Mouse (Mus musculus) forebrain, postnatal 0 days (tissue): ENCODE results near the gene Timm44. TPM values are rescaled to one million over a fixed set of nuclear protein-coding genes. Genes with fewer than 3 reads are reported as not detected.

ENCODE experiments used
- ATAC-seq: fragments of 200-750 bp; cut with Nextera tagmentation; 2 replicates; pipeline ENCODE4 v1.8.0; 2017; ENCODE audit warnings: mild to moderate bottlenecking, moderate library complexity
- DNase-seq: peaks from one replicate; pipeline ENCODE4 v3.0.0-alpha.2; 2015
- H3K27ac ChIP-seq: fragments of 300-500 bp; sonication (generic); 2 replicates; pipeline ENCODE4 v1.5.1; 2014; ENCODE audit warnings: low read depth, mild to moderate bottlenecking, antibody characterized with exemption, low read length, moderate library complexity, mixed read lengths
- H3K27me3 ChIP-seq: fragments of 300-500 bp; sonication (generic); 2 replicates; pipeline ENCODE4 v1.6.1; 2014; ENCODE audit warnings: mild to moderate bottlenecking, low read length, mixed read lengths; ENCODE audit not compliant: insufficient read depth
- H3K36me3 ChIP-seq: fragments of 300-500 bp; sonication (generic); 2 replicates; pipeline ENCODE4 v1.6.1; 2014; ENCODE audit warnings: mild to moderate bottlenecking, moderate library complexity; ENCODE audit not compliant: insufficient read depth
- H3K4me1 ChIP-seq: fragments of 300-500 bp; sonication (generic); 2 replicates; pipeline ENCODE4 v1.6.1; 2014; ENCODE audit warnings: antibody characterized with exemption; ENCODE audit not compliant: insufficient read depth
- H3K4me2 ChIP-seq: fragments of 300-500 bp; sonication (generic); 2 replicates; pipeline ENCODE4 v1.6.1; 2014; ENCODE audit warnings: low read depth, mild to moderate bottlenecking, moderate library complexity
- H3K4me3 ChIP-seq: fragments of 300-500 bp; sonication (generic); 2 replicates; pipeline ENCODE4 v1.5.1; 2014; ENCODE audit warnings: low read depth, low read length, mixed read lengths
- H3K9ac ChIP-seq: fragments of 300-500 bp; sonication (generic); 2 replicates; pipeline ENCODE4 v1.6.1; 2014; ENCODE audit warnings: mild to moderate bottlenecking
- H3K9me3 ChIP-seq: fragments of 300-500 bp; sonication (generic); 2 replicates; pipeline ENCODE4 v1.6.1; 2016; ENCODE audit warnings: low read length
- CTCF ChIP-seq: sonication (generic); IDR thresholded peaks from 2 replicates; pipeline ENCODE4 v1.5.1; 2016; ENCODE audit warnings: antibody characterized with exemption, control low read depth, low read depth
- WGBS: fragments of 180-500 bp; shearing (Covaris S2); extraction: QIAGEN DNeasy Blood & Tissue Kit; methylation state at CpG from one replicate; pipeline ENCODE4 v1.1.7; 2014; 5-methylcytosine and 5-hydroxymethylcytosine counted together
- polyA plus RNA-seq: library from polyadenylated mRNA; unstranded; fragments of >200 nt; fragmentation: Nextera tagmentation; extraction: Ambion mirVana; gene quantifications from 2 replicates; pipeline ENCODE4 v1.2.1, GENCODE M21; 2015
- total RNA-seq: library from RNA; depleted of rRNA; stranded (reverse); fragments of >200 nt; gene quantifications from 2 replicates; pipeline ENCODE4 v1.2.3, GENCODE M21; 2014

The Timm44 gene
- total and polyA plus RNA-seq, 2 experiments from 2014 or later: 33.7 to 65.7 TPM

GRCm38 (mm10) chr8:4265160-4265914 lies 10.4 kb downstream of the Timm44 start:
- Histone ChIP-seq H3K4me1 (no peaks in the 10 kb centered on the region), H3K9me3 (no peaks in the 10 kb centered on the region), H3K4me3 (no peak overlapping the region), H3K9ac (no peak overlapping the region), H3K36me3 (peaks cover 81% of the 10 kb centered on the region), H3K4me2 (no peak overlapping the region), H3K27ac (no peak overlapping the region), H3K27me3 (no peaks in the 10 kb centered on the region)
- WGBS: 94% methylated on average over 15 of the region's 15 CpGs
- TF ChIP-seq CTCF: no peak
- ATAC-seq: no peak
- no peak for DNase-seq

GRCm38 (mm10) chr8:4263105-4263791 lies 12.5 kb downstream of the Timm44 start:
- ATAC-seq: no peak
- Histone ChIP-seq H3K4me1 (no peaks in the 10 kb centered on the region), H3K4me3 (no peak overlapping the region), H3K27ac (no peak overlapping the region), H3K4me2 (no peak overlapping the region), H3K9me3 (no peaks in the 10 kb centered on the region), H3K27me3 (no peaks in the 10 kb centered on the region), H3K36me3 (peaks cover 65% of the 10 kb centered on the region), H3K9ac (no peak overlapping the region)
- no peak for TF ChIP-seq CTCF
- 84% methylated on average over 8 of the region's 8 CpGs for WGBS
- no peak for DNase-seq

- H3K27me3 ChIP-seq: no peaks in the 10 kb centered on the region
- peak overlapping the region; percentile 95 for H3K27ac ChIP-seq
- peaks cover 13% of the 10 kb centered on the region for H3K4me1 ChIP-seq
- peaks cover 50% of the 10 kb centered on the region for H3K36me3 ChIP-seq
- no peaks in the 10 kb centered on the region for H3K9me3 ChIP-seq
- H3K4me3 ChIP-seq: no peak overlapping the region
- no peak overlapping the region for H3K9ac ChIP-seq
- no peak for ATAC-seq
- 77% methylated on average over 4 of the region's 4 CpGs for WGBS
- no peak for DNase-seq
- no peak overlapping the region for H3K4me2 ChIP-seq
- no peak for TF ChIP-seq CTCF
Observed at GRCm38 (mm10) chr8:4259805-4260170, 15.9 kb downstream of the Timm44 start.

- no peaks in the 10 kb centered on the region for H3K27me3 ChIP-seq
- peak within 1 kb of the TSS; percentile 98 for H3K9ac ChIP-seq
- H3K4me3 ChIP-seq: peak within 1 kb of the TSS; percentile 82
- H3K9me3 ChIP-seq: no peaks in the 10 kb centered on the region
- H3K27ac ChIP-seq: peak within 1 kb of the TSS; percentile 95
- 8% methylated on average over 32 of the region's 33 CpGs for WGBS
- ATAC-seq (peak; percentile 92), DNase-seq (peak; percentile 94)
- peak within 1 kb of the TSS; percentile 80 for H3K4me2 ChIP-seq
- H3K36me3 ChIP-seq: peaks cover 54% of the 10 kb centered on the region
- peaks cover 13% of the 10 kb centered on the region for H3K4me1 ChIP-seq
- no peak for TF ChIP-seq CTCF
Observed at GRCm38 (mm10) chr8:4259125-4259804, 16.4 kb downstream of the Timm44 start, which contains the start of gene Ctxn1. Gene Ctxn1 (minus strand): TSS chr8:4259274.

GRCm38 (mm10) chr8:4258678-4259077 lies 17.0 kb downstream of the Timm44 start:
- Histone ChIP-seq H3K4me3 (peak overlapping the region; percentile 82), H3K9me3 (no peaks in the 10 kb centered on the region), H3K4me2 (peak overlapping the region; percentile 80), H3K4me1 (peaks cover 17% of the 10 kb centered on the region), H3K36me3 (peaks cover 53% of the 10 kb centered on the region), H3K27me3 (no peaks in the 10 kb centered on the region), H3K9ac (peak overlapping the region; percentile 98), H3K27ac (peak overlapping the region; percentile 95)
- ATAC-seq: peak; percentile 66
- WGBS: 3% methylated on average over 30 of the region's 32 CpGs
- no peak for DNase-seq
- no peak for TF ChIP-seq CTCF

- peak; percentile 98 for TF ChIP-seq CTCF
- DNase-seq (peak; percentile 90), ATAC-seq (peak; percentile 68)
- no peaks in the 10 kb centered on the region for H3K9me3 ChIP-seq
- peaks cover 48% of the 10 kb centered on the region for H3K36me3 ChIP-seq
- 3% methylated on average over 33 of the region's 35 CpGs for WGBS
- peak overlapping the region; percentile 82 for H3K4me3 ChIP-seq
- H3K27ac ChIP-seq: peak overlapping the region; percentile 95
- H3K4me2 ChIP-seq: peak overlapping the region; percentile 80
- no peaks in the 10 kb centered on the region for H3K27me3 ChIP-seq
- peaks cover 18% of the 10 kb centered on the region for H3K4me1 ChIP-seq
- peak overlapping the region; percentile 98 for H3K9ac ChIP-seq
Observed at GRCm38 (mm10) chr8:4258233-4258632, 17.5 kb downstream of the Timm44 start.
